Mouse (Mus musculus) cerebellum, adult 8-10 months (tissue): ENCODE data around the gene Pim1.
A peak's percentile ranks its signal among the peaks of the same experiment; 100 is the strongest.

Experiments used
- DNase-seq: peaks from one replicate; pipeline ENCODE4 v3.0.0; 2022

Gene Pim1

DNA sequence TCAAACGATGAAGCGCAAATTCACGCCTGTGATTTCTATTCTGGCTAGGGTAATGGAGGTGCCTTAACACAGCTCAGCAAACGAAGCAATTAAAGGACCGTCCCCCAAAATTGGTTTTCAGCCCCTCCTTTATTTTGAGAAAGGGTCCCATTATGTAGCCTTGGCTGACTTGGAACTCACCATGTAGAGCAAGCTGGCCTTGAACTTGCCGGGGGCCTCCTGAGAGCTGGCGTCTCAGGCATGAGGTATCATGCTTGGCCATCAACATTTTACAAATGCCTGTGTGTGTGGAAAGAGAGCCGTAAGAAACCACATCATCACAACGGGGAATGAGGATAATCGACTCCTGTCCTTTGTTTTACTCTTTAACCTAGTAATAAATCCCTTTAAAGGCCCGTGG, 23.5 kb upstream of the Pim1 start:
- DNase-seq: no peak

DNA sequence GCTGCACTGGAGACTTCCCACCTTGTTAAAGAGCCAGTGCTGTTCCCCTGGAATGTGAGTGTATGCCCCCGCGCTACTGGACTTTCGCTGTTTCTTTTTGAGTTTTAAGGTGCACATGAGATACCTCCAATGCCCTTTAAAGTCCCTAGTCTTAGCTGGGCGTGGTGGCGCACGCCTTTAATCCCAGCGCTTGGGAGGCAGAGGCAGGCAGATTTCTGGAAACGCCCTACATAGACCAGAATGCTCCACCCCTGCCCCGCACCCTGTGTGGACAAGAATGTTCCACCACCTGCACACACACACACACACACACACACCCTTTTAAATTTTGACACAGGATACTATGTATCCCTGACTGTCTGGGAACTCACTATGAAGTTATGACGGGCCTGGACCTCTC, 17.1 kb upstream of the Pim1 start:
- DNase-seq: no peak

DNA sequence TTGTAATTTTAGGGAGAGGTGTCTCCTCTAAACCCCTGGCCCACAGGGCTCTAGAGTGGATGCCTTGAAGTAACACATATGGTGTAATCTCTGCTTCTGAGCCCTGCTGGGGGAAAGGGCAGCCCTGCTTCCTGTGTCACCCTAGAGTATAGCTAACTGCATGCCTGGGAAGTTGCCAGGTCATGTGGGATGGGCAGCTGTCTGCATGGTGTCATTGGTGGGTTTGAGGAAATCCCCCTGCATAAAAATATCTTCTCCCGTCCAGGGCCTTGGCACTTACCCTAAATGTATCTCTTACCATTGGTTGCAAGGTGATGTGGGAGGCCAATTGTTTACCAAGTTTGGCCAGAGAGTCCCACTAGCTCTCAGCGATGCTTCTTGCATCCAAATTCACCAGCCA, 16.5 kb upstream of the Pim1 start:
- DNase-seq: no peak

DNA sequence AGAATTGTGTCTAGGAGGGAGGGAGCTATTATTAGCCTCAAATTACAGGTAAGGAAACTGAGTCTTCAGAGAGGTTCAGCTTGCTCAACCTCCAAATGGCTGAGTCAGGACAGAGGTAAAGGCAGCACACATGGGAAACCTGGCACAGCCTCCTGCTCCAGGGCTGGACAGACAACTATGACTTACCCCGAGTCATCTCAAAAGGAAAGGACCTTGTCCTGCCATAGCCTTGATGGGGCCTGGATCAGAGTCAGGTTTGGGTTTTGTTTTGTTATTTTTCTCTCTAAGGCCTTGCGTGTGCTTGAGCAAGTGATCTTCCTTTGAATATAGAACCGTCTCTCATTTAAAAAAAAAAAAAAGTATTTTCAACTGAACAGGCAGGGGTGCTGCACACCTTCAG, 15.4 kb upstream of the Pim1 start:
- DNase-seq: no peak

DNA sequence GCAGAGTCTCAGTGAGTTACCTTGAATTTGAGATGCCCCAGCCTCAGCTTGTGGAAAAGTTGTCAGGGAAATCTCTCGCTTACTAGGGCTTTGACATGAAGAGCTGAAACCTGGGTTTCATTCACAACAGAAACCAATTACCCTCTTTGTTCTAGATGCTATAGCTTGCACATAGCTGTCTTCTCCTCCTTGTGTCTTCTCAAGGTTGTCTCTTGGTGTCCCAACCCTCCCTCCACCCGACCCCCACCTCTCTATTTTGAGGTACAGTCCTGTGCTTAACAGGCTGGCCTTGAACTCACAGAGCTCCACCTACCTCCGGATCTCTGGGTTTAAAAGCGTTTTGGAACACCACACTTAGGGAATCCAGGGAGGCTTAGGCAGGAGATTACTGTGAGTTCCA, 14.1 kb upstream of the Pim1 start:
- DNase-seq: no peak

DNA sequence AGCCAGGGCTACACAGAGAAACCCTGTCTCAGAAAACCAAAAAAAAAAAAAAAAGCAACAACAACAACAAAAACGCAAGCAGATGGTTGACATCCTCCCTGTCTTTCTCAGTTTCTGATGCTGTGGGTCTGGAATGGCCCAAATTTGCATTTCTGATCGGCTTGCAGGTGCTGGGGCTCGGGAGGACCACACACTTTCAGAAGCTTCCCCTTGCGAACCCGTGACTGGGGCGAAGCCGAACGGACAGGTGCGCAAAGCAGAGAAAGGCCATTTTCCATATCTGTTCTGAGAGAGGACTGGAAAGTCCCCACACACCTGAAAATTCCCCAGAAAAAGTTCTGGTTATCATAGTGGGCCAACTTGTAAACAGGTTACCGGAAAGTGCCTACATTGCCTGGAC, 13.2 kb upstream of the Pim1 start:
- DNase-seq: no peak

DNA sequence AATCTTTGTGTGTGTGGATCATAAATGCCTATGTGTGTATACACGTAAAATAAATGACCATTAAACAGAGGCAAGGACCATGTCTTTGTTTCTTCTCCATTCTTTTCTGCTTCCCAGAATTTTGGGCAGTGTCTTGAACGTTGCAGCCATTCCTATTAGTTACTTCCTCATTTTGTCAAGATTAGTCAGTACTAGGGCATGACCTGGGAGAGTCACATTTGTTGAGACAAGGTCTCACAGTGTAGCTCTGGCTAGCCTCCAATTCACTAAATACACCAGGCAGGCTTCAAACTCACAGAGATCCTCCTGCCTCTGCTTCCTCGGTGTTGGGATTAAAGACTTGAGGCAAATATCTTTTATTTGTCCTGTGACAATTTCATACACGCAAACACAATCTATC, 12.3 kb upstream of the Pim1 start:
- no peak for DNase-seq

DNA sequence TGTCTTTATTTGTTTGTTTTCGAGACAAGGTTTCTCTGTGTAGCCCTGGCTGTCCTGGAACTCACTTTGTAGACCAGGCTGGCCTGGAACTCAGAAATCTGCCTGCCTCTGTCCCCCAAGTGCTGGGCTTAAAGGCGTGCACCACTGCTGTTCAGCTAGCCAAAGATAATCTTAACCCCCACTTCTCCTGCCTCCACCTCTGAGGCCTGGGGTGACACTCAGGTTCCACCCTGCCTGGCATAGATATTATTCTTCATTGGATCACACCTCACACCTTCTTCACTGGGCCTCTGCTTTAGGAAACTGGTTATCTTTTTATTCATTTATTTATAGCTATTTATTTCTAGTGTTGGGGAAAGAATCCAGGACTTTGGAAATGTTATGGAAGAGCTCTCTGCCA, 10.3 kb upstream of the Pim1 start:
- no peak for DNase-seq

DNA sequence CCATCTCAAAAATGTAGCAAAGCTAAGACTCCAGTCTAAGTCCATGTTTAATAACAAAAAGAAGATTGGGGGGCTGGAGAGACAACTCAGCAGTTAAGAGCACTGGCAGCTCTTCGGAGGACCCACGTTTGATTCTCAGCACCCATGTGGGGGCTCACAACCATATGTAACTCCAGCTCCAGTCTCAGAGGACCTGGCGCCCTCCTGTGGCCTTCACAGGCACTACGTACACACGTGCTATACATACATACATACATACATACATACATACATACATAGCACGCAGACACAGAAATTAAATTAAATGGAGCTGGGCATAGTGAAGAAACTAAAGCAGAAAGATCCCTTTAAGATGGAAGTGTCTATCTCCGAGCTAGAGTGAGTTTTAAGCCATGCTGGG, 7.9 kb upstream of the Pim1 start:
- no peak for DNase-seq

DNA sequence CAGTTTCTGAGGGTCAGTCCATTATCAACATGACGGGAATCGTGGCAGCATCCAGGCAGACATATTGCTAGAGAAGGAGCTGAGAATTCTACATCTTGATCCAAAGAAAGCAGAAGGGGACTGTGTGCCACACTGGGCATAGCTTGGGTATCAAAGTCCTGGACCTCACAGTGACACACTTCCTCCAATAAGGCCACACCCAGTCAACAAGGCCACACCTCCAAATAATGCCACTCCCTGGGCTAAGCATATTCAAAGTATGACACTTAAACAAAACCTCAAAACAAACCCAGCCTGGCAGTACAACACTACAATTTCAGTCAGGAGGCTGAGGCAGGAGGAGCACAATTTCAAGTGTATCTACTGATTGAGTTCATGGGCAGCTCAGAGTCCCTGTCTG, 7.3 kb upstream of the Pim1 start:
- no peak for DNase-seq

DNA sequence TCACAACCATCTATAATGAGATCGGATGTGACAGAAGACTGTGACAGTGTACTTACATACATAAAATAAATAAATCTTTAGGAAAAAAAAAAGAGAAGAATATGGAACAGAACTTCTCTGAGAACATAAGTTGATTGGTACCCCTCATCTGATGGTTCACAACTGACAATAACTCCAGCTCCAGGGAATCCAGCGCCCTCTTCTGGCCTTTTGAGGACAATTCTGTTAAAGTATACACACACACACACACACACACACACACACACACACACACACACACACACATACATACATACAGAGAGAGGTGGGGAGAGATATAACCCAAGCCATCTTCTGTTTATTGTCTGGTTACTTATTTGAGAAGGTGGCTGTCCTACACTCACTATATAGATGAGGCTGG, 6.1 kb upstream of the Pim1 start:
- DNase-seq: no peak

DNA sequence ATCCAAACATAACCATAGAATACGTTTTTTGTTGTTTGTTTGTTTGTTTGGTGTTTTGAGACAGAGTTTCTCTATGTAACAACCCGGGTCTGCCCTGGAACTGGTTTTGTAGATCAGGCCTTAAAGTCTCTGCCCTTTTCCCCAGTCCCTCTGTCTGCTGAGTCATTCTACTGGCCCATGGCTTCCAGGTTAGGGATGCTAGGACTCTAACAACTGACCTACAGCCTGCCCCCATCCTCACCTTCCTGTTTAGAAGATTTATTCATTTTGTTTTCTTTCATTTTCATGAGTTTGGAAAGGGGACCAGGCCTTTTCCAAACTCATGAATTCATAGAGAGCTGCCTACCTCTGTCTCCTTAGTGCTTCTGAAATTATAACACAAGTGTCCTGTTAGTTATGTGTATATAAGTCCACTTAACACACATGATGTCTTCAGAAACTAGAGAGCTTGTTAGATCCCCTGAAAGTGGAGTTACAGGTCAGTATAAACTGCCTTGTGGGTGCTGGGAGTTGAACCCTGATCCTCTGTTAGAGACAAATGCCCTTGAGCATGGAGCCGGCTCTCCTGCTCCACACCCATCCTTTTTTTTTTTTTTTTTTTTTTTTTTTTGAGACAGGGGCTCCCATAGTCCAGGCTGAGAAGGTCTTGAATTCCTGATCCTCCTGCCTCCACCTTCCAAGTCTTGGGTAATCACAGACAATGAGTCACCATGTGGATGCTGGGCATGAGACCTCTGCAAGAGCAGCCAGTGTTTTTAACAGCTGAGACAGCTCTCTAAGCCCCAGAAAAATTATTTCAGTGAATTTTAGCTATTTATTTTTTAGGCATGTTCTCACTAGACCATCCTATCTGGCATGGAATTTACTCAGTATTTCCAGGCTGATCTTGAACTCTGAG, 5.0 kb upstream of the Pim1 start:
- no peak for DNase-seq

DNA sequence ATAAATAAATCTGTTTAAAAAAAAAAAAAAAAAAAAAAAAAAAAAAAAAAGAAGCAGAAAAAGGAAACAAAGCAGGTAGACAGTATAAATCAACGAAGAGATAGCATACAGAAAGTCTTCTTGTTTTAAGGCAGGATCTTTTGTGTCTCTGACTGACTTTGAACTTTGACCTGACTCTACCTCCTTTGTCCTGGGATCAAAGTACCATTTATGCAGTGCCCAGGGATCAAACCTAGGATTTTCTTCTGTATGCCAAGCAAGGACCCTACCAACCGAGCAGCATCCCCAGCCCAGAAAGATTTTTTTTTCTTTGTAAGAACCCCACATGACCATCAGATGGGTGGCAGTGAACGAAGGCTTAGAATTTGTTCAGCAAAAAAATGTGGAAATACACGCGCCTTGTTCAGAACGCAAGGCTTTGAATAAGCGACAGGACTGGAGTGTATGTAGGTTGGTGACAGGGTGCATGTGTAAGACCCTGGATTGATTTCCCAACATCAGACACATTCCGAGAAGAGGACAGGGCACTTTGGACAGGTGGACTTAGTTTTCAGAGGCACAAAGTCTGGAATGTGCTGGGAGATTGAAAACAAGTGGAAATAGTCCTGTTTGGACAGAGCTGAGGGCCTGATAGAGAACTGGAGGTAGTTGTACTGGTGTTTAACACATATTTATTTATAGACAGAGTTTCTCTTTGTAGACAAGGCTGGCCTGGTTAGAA, 2.1 kb upstream of the Pim1 start:
- no peak for DNase-seq

DNA sequence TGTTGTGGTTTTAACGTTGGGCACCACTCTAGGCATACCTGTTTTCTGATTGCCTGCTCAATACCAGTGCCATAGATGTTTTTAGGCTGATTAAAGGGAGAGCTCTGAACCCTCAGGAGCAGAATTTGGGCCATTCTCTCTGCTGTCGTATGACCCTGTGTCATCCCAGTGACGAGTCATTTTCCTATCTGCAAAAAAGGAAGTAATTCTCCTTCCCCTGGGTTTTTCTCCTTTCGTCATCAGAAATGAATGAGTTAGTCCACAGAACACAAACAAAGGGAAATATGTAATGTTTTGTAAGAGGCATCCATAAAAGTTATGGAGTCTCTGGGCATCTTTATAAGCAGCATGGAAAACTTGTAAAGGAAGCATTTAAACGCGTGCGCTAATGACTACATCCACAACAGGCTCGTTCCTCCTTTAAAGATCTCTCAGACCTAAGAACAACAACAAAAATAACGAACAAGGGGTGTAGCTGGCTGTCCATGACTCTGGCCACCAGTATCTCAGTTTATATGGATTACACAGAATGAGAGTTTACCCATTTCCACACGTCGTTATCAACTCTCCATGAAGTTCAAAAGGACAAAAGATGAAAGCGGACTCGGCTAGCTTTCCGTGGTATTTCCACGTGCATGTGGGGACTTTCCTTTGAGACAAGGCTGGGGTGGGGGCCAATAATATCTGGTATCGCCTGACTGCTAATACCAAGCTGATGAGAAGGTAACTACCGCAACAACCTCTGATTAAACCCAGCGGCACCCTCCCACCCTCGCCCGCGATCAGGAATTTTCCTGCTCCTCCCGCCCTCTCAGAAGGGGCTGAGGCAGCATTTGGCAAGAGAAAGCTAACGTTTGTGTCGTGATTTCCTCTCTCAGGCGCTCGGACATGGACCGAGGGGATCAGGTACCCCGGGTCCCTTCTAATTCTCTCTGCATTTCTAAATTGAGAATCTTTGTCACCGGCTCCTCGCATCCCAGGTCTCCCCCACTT, 1.3 kb upstream of the Pim1 start:
- peak; percentile 23 for DNase-seq

DNA sequence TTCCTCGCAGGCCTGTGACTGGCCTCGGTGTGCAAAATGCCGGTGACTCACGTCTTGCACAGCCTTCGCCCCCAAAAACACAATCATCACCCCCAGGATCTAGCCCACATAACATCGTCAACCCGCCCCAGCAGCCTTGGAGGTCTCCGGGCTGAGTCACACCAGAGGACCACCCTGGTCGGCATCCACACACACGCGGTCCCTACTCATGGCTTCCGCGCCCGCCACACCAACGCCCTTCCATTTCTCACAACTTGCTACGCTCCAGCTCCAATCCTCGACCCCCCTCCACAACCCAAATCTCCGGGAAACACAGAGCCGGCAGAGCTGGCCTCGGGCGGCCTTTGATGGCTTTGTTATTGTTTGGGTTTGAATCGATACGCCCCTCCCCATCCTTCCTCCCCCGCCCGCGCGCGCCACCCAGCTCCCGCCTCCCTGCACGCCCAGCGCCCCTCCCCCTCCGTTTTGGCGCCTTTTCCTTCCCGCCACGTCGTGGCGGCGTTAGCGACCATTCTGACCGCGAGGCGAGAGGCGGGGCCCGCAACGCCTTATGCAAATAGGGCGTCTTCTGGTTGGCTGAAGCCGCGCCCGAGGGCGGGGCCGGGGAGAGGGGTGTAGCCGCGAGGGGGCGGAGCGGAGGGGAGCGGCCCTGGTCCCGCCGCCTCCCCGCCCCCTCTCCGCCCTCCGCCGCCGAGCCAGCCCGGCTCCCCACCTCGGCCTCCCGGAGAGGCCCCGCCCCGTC, 411 bp upstream of the Pim1 start:
- peak; percentile 94 for DNase-seq

DNA sequence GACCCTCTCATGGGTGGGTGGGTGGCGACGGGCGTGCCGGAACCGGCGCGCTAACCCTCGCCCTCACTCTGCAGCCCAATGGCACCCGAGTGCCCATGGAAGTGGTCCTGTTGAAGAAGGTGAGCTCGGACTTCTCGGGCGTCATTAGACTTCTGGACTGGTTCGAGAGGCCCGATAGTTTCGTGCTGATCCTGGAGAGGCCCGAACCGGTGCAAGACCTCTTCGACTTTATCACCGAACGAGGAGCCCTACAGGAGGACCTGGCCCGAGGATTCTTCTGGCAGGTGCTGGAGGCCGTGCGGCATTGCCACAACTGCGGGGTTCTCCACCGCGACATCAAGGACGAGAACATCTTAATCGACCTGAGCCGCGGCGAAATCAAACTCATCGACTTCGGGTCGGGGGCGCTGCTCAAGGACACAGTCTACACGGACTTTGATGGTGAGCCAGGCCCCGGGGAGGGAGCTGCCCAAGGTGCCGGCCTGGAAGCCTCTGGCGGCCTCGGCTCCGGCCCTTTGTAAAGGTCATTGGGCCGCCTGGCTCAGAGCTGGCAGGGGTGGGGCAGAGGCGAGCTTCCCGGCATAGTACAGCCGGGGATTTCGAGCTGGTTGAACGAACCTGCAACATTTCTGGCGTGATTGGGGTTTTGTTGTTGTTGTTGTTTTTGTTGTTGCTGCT, 1.2 kb downstream of the Pim1 start:
- DNase-seq: peak; percentile 60

DNA sequence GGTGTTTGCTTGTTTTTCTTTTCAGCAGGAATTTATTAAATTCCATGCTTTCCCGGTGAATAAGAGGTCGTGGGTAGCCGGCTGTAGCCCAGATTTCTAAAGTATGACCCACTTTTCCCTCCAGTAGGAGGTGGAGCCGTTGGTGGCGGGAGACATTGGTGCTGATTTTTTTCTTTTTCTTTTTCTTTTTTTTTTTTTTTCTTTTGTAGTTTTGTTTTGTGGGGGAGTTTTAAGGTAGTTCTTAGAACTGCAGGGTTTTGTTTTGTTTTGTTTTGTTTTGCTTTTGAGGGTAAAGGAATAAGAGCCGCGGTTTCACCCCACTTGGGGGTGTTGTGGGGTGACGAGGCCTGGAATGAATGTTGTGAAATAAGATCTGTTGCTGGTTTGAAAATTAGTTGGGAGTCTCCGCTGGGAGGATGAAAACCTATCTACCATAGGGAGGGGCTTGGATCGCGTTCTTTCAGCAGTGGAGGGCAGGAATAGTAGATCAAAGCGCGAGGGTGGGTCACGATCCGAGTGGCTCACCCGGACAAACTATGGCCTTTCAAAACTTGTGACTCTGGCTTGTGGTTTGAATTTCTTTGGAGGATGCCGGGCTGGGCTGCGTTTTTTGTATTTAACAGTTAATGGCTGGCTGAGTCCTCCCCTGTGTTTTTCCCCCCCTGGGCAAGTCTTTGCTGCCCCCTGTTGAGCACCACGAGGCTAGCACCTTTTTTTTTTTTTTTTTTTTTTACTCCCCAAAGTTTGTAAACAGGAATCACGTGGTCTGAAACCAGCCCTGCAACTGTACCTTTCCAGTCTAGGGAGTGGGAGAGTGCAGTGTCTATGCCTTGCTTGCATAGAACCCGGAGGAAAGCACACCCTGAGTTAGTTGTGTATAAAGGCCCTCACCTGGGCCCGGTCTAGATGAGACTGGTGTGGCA, 2.0 kb downstream of the Pim1 start:
- DNase-seq: peak; percentile 55

DNA sequence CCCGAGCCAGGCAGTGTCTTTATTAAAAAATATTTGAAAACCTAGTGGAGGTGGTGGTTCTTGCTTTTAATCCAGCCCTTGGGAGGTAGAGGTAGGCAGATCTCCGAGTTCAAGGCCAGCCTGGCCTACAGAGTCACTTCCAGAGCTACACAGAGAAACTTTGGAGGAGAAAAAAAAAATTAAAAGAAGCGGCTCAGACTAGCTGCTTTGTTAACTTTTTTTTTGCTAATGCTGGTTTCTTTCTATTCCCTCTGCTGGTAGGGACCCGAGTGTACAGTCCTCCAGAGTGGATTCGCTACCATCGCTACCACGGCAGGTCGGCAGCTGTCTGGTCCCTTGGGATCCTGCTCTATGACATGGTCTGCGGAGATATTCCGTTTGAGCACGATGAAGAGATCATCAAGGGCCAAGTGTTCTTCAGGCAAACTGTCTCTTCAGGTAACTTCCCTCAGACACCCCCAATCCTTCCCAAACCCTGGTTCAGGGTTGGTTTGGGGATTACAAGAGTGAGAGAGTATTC, 3.0 kb downstream of the Pim1 start:
- DNase-seq: no peak

DNA sequence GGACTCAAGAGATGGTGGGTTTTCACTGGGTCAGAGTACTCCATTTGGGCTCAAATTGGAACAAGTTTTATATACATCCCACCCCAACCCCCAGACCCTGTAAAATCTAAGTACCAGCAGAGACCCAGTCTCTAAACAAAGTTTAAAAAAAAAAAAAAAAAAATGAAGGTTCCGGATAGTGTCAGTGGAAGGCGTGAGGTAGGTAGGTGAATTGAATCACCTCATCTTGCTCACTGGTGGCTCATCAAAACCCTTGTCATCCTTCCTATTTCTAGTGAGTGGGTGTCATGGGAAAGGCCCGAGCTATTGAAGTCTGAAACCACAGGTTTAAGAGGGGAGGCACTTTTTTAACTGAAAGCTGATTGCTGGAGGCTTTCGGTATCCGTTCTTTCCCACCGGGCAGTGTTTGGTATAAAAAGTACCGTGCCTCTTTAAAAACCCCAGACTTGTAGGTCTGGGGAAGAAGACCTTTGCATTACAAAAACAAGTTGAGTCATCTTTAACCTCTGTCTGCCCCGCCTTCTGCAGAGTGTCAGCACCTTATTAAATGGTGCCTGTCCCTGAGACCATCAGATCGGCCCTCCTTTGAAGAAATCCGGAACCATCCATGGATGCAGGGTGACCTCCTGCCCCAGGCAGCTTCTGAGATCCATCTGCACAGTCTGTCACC, 3.6 kb downstream of the Pim1 start:
- DNase-seq: peak; percentile 4

DNA sequence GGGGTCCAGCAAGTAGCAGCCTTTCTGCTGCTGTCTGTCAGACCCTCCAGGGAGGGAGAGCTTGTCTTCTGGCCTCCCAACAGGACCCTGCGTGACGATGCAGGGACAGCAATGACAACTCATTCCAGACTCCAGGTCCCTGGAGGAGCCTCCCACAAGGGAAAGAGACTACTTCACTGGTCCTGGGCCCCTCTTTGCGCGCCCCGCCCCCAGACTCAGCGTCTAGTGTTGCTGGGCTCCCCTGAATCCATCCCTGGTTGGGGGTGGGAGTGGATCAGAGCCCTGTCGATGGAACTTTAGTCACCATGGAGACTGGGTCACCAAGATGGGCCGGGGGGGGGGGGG, 4.2 kb downstream of the Pim1 start:
- no peak for DNase-seq
